Mouse (Mus musculus): ENCODE data around the gene Rhobtb1.

Rhobtb1 gene

DNA sequence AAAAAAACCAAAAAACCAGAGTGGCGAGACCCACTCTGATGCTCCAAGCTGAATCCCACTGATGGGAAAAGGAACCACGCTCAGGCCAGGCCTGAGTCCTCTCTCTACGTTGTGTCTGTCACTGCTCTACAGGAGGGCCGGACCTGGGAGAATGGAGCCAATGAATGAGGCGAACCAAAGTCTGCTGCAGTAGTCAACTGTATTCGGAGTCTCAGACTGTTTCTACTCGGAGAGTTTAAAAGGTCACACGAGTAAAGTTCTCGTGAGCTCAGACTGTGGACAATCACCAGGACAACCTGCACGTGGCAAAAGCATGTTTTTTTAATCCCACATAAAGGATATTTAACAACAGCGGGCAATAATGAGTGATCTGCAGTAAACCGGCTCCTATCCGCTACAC is 172.8 kb downstream of the Rhobtb1 start:
- DNase-seq (ENCODE audit: low spot score): no peak

DNA sequence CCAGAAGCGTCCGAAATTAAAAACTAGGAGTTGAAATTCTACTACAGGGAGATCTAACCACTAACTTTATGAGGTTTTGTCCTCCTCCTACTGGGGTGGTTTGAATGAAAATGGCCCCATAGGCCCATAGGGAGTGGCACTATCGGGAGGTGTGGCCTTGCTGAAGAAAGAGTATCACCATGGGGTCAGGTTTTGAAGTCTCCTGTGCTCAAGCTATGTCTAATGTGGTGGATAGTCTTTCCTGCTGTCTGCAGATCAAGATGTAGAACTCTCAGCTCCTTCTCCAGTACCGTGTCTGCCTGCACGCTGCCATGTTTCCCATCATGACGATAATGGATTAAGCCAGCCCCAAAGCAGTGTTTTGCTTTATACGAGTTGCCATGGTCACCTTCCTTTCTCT is 173.6 kb downstream of the Rhobtb1 start:
- no peak for DNase-seq (ENCODE audit: low spot score)

DNA sequence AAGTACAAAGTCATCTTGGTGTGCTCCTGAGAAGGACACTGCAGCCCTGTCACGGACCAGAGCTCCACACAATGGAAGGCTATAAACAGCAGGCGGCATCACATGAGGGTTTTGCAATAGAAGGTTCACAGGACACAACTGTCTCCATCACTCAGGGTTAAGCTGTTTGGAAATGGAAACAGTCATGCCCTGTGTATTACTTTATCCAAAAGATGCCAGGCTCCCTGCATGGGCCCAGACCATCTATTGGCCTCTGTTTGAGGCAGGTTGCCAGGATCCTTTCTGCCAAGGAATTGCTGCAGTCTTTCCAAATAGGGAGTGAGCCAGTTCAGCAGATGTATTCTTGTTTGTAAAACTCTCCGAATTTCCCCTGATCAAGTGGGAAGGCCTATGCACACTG is 175.2 kb downstream of the Rhobtb1 start:
- DNase-seq (ENCODE audit: low spot score): no peak

GRCm38 (mm10) chr10:69327362-69327761 is 176.1 kb downstream of the Rhobtb1 start:
- DNase-seq (ENCODE audit: low spot score): no peak

DNA sequence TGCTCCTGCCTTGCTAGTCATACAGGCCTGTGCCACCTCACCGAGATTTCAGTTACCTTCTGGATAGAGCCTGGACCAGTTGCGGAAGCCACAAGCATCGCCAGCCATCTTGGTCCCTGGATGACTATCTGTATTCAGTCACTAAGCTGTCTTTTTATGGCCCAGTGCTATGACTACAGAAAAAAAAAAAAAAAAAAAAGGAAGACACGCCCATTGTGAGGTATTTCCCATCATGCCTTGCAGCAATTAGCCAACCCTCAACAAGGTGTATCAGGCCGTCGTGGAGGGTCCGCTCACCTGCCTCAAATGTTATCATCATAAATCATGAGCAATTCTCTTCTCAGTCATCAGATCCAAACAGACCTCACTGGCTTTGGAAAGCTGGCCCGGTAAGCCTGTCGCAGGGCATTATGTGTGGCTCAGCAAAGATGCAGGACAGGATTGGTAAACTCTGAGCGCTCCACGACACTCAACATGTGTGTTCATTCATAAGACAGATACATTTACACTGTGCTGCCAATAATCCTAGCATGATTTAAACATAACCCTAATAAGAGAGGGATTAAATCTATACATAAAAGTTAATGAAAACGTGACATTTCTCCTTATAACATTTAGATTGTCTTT is 176.9 kb downstream of the Rhobtb1 start:
- DNase-seq (ENCODE audit: low spot score): no peak

GRCm38 (mm10) chr10:69328656-69329046 is 177.4 kb downstream of the Rhobtb1 start:
- DNase-seq (ENCODE audit: low spot score): no peak

- DNase-seq (ENCODE audit: low spot score): no peak
Measured at GRCm38 (mm10) chr10:69331231-69331630, 180.0 kb downstream of the Rhobtb1 start.

DNA sequence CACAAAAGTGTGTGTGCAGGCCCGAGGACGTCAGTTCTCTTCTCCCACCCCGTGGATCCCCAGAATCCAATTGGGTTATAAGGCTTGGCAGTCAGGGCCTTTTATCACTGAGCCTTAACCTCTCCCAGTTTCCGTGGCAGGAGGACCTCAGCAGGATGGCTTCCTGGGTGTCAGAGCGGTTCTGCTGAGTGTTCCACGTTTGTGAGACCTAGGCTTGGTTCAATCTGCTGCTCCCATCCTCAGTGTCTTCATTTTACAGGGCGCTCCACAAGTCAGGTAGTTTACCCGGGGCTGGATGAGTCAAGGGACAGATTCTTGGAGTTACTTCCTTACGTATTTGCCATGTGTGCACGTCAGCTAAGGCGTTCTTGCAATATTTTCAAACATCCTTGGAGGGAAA is 182.0 kb downstream of the Rhobtb1 start:
- DNase-seq (ENCODE audit: low spot score): no peak

- DNase-seq (ENCODE audit: low spot score): no peak
Measured at GRCm38 (mm10) chr10:69334271-69335194, 183.3 kb downstream of the Rhobtb1 start.

- no peak for DNase-seq (ENCODE audit: low spot score)
Measured at GRCm38 (mm10) chr10:69335195-69335536, 183.9 kb downstream of the Rhobtb1 start.

GRCm38 (mm10) chr10:69335611-69336010 is 184.4 kb downstream of the Rhobtb1 start:
- DNase-seq (ENCODE audit: low spot score): no peak

DNA sequence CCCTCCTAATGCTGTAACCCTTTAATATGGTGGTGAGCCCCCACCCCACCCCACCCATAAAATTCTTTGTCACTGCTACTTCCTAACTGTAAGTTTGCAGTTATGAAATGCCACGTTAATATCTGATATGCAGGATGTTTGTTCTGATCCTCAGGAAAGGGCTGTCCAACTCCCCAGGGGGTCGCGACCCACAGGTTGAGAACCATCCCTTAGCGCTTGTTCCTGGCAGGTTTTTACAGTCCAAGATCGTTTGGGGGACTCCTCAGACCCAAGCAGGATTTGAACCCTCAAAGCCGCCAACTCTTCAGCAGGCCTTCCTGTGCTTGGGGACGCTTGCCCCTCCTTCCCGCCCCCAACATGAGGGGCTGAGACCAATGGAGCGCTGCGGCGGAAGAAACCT is 185.0 kb downstream of the Rhobtb1 start:
- DNase-seq (ENCODE audit: low spot score): no peak

GRCm38 (mm10) chr10:69340001-69340400 is 188.8 kb downstream of the Rhobtb1 start:
- no peak for DNase-seq (ENCODE audit: low spot score)

Measured in c-Kit-positive CD71-positive TER-119-positive erythroid progenitor cells, embryonic 14.5 days (primary cell).